Mouse (Mus musculus) ES-Bruce4 (cell line): ENCODE results near the gene Cand2. TPM values are rescaled to one million over a fixed set of nuclear protein-coding genes. Genes with fewer than 3 reads are reported as not detected.

Experiments used
- H3K27ac ChIP-seq: 2 replicates; pipeline ENCODE4 v1.5.1; 2012; ENCODE audit warnings: low read length, inconsistent platforms; ENCODE audit not compliant: insufficient read depth
- H3K27me3 ChIP-seq: 2 replicates; pipeline ENCODE4 v1.6.1; 2012; ENCODE audit warnings: mild to moderate bottlenecking, low read length, inconsistent platforms; ENCODE audit not compliant: control insufficient read depth, poor library complexity, insufficient read depth, severe bottlenecking
- H3K36me3 ChIP-seq: 2 replicates; pipeline ENCODE4 v1.6.1; 2012; ENCODE audit warnings: inconsistent platforms, mild to moderate bottlenecking, low read length, moderate library complexity; ENCODE audit not compliant: control insufficient read depth, poor library complexity, insufficient read depth, severe bottlenecking
- H3K4me1 ChIP-seq: one replicate; pipeline ENCODE4 v1.8.1; 2011; ENCODE audit warnings: low read length; ENCODE audit not compliant: control insufficient read depth, insufficient read depth
- H3K4me3 ChIP-seq: 2 replicates; pipeline ENCODE4 v1.5.1; 2011; ENCODE audit warnings: low read depth, mild to moderate bottlenecking, low read length
- H3K9ac ChIP-seq: 2 replicates; pipeline ENCODE4 v1.6.1; 2012; ENCODE audit warnings: low read depth, mild to moderate bottlenecking, inconsistent platforms; ENCODE audit not compliant: poor library complexity, severe bottlenecking
- H3K9me3 ChIP-seq: replicated peaks from 2 replicates; pipeline ENCODE4 v1.6.1; 2012; ENCODE audit warnings: mild to moderate bottlenecking, low read length, inconsistent platforms; ENCODE audit not compliant: control insufficient read depth, poor library complexity, insufficient read depth, severe bottlenecking
- CTCF ChIP-seq: IDR thresholded peaks from one replicate; pipeline ENCODE4 v1.8.1; 2011; ENCODE audit warnings: low read depth, low read length
- EP300 ChIP-seq: IDR thresholded peaks from 2 replicates; pipeline ENCODE4 v1.6.1; 2011; ENCODE audit warnings: low read depth, low read length; ENCODE audit not compliant: insufficient read depth
- POLR2A ChIP-seq: IDR thresholded peaks from one replicate; pipeline ENCODE4 v1.8.1; 2011; ENCODE audit warnings: low read length; ENCODE audit not compliant: insufficient read depth
- polyA plus RNA-seq: library from polyadenylated mRNA; stranded (reverse); fragments of >200 nt; gene quantifications from 2 replicates; pipeline ENCODE4 v1.2.4, GENCODE M21; 2011; ENCODE audit warnings: low read depth; ENCODE audit not compliant: missing spikeins, insufficient read depth, insufficient read length

Gene Cand2
- polyA plus RNA-seq, 1 experiment, result 13.9 TPM

GRCm38 (mm10) chr6:115739056-115739455, 35.3 kb upstream of the Cand2 start:
- no peaks in the 10 kb centered on the region for H3K36me3 ChIP-seq
- no peak overlapping the region for H3K27ac ChIP-seq
- H3K4me3 ChIP-seq, result no peak overlapping the region
- no peaks in the 10 kb centered on the region for H3K9me3 ChIP-seq
- H3K9ac ChIP-seq, result no peak overlapping the region
- H3K4me1 ChIP-seq, result peaks cover 9% of the 10 kb centered on the region
- TF ChIP-seq EP300, result no peak
- no peak for TF ChIP-seq CTCF
- no peak for TF ChIP-seq POLR2A
- H3K27me3 ChIP-seq, result no peaks in the 10 kb centered on the region

- Histone ChIP-seq H3K4me1 (peaks cover 9% of the 10 kb centered on the region), H3K4me3 (no peak overlapping the region), H3K9ac (no peak overlapping the region), H3K36me3 (no peaks in the 10 kb centered on the region), H3K27me3 (no peaks in the 10 kb centered on the region), H3K27ac (no peak overlapping the region), H3K9me3 (no peaks in the 10 kb centered on the region)
- TF ChIP-seq POLR2A (peak; percentile 66), EP300 (0 out of 2 replicates have a peak, but pooled peaks have one; percentile 12), CTCF (no peak)
Measured at GRCm38 (mm10) chr6:115743569-115743968, 30.8 kb upstream of the Cand2 start.

- Histone ChIP-seq H3K4me3 (no peak overlapping the region), H3K4me1 (peaks cover 6% of the 10 kb centered on the region), H3K9ac (no peak overlapping the region), H3K27me3 (no peaks in the 10 kb centered on the region), H3K9me3 (no peaks in the 10 kb centered on the region), H3K36me3 (no peaks in the 10 kb centered on the region), H3K27ac (no peak overlapping the region)
- TF ChIP-seq CTCF (no peak), POLR2A (no peak), EP300 (no peak)
Measured at GRCm38 (mm10) chr6:115746326-115746725, 28.0 kb upstream of the Cand2 start.

- H3K9me3 ChIP-seq, result no peaks in the 10 kb centered on the region
- H3K27me3 ChIP-seq, result no peaks in the 10 kb centered on the region
- peaks cover 6% of the 10 kb centered on the region for H3K4me1 ChIP-seq
- no peak overlapping the region for H3K27ac ChIP-seq
- TF ChIP-seq POLR2A, result no peak
- no peak for TF ChIP-seq CTCF
- TF ChIP-seq EP300, result no peak
- H3K9ac ChIP-seq, result no peak overlapping the region
- H3K36me3 ChIP-seq, result no peaks in the 10 kb centered on the region
- no peak overlapping the region for H3K4me3 ChIP-seq
Measured at GRCm38 (mm10) chr6:115755536-115755935, 18.8 kb upstream of the Cand2 start.

- Histone ChIP-seq H3K27ac (no peak overlapping the region), H3K4me1 (peaks cover 10% of the 10 kb centered on the region)
Measured at GRCm38 (mm10) chr6:115758981-115759435, 15.3 kb upstream of the Cand2 start.

GRCm38 (mm10) chr6:115759461-115759860, 14.9 kb upstream of the Cand2 start:
- Histone ChIP-seq H3K4me1 (peaks cover 10% of the 10 kb centered on the region), H3K36me3 (no peaks in the 10 kb centered on the region), H3K9ac (no peak overlapping the region), H3K27ac (no peak overlapping the region), H3K4me3 (no peak overlapping the region), H3K9me3 (no peaks in the 10 kb centered on the region), H3K27me3 (no peaks in the 10 kb centered on the region)
- TF ChIP-seq POLR2A (no peak), EP300 (no peak), CTCF (no peak)

More at GRCm38 (mm10) chr6:115758981-115759435, 15.3 kb upstream of the Cand2 start:
- no peaks in the 10 kb centered on the region for H3K36me3 ChIP-seq
- TF ChIP-seq EP300, result no peak
- TF ChIP-seq POLR2A, result no peak
- no peak for TF ChIP-seq CTCF
- no peaks in the 10 kb centered on the region for H3K9me3 ChIP-seq
- H3K9ac ChIP-seq, result no peak overlapping the region
- no peaks in the 10 kb centered on the region for H3K27me3 ChIP-seq
- no peak overlapping the region for H3K4me3 ChIP-seq
